Mouse (Mus musculus) liver, embryonic 14.5 days (tissue): ENCODE measurements around the gene Tcte2. TPM values are rescaled to one million over a fixed set of nuclear protein-coding genes. Genes with fewer than 3 reads are reported as not detected.

Source experiments
- ATAC-seq: fragments of 200-750 bp; cut with Nextera tagmentation; 2 replicates; pipeline ENCODE4 v1.8.0; 2017; ENCODE audit warnings: moderate number of reproducible peaks, mild to moderate bottlenecking, moderate library complexity; ENCODE audit not compliant: insufficient read depth
- DNase-seq, 3 experiments: peaks; one replicate each; pipeline ENCODE4 v3.0.0-alpha.2; 2012 to 2013; ENCODE audit warnings: low read depth in 3 of 3, low spot score in 3 of 3
- H3K27ac ChIP-seq: fragments of 300-500 bp; sonication (generic); 2 replicates; pipeline ENCODE4 v1.5.1; 2014; ENCODE audit warnings: moderate library complexity, mild to moderate bottlenecking, control low read depth, inconsistent platforms
- H3K27me3 ChIP-seq: fragments of 300-500 bp; sonication (generic); 2 replicates; pipeline ENCODE4 v1.6.1; 2014; ENCODE audit warnings: mild to moderate bottlenecking, low read length, moderate library complexity; ENCODE audit not compliant: control insufficient read depth, insufficient read depth
- H3K36me3 ChIP-seq: fragments of 300-500 bp; sonication (generic); replicated peaks from 2 replicates; pipeline ENCODE4 v1.6.1; 2014; ENCODE audit warnings: low read depth; ENCODE audit not compliant: control insufficient read depth, insufficient read depth
- H3K4me1 ChIP-seq, 2 experiments: fragments of 200-500 bp in 1 of 2; fragments of 300-500 bp in 1 of 2; sonication (generic) in 1 of 2; replicated peaks; 2 replicates each; pipeline ENCODE4 v1.6.1; 2012 to 2014; ENCODE audit warnings: antibody characterized with exemption in 1 of 2, inconsistent platforms in 1 of 2, low read length in 1 of 2; ENCODE audit not compliant: control insufficient read depth in 2 of 2, insufficient read depth in 2 of 2
- H3K4me2 ChIP-seq: fragments of 300-500 bp; sonication (generic); 2 replicates; pipeline ENCODE4 v1.6.1; 2014; ENCODE audit warnings: low read depth, mild to moderate bottlenecking, control low read depth, moderate library complexity
- H3K4me3 ChIP-seq, 2 experiments: fragments of 200-500 bp in 1 of 2; fragments of 300-500 bp in 1 of 2; sonication (generic) in 1 of 2; 2 replicates each; pipeline ENCODE4 v1.5.1; 2012 to 2014; ENCODE audit warnings: low read depth in 2 of 2, low read length in 2 of 2, mild to moderate bottlenecking in 2 of 2, control low read depth in 1 of 2, inconsistent platforms in 1 of 2, moderate library complexity in 1 of 2; ENCODE audit not compliant: insufficient read depth in 1 of 2
- H3K9ac ChIP-seq: fragments of 300-500 bp; sonication (generic); replicated peaks from 2 replicates; pipeline ENCODE4 v1.6.1; 2014; ENCODE audit warnings: mild to moderate bottlenecking, control low read depth, moderate library complexity
- H3K9me3 ChIP-seq: fragments of 300-500 bp; sonication (generic); 2 replicates; pipeline ENCODE4 v1.6.1; 2016; ENCODE audit warnings: low read length, mixed read lengths; ENCODE audit not compliant: control insufficient read depth
- CTCF ChIP-seq: IDR thresholded peaks from 2 replicates; pipeline ENCODE4 v1.5.1; 2016; ENCODE audit warnings: antibody characterized with exemption, low read depth, control low read depth
- EP300 ChIP-seq: IDR thresholded peaks from 2 replicates; pipeline ENCODE4 v1.6.1; 2016; ENCODE audit warnings: antibody characterized with exemption, low read depth
- WGBS: fragments of 180-500 bp; shearing (Covaris S2); extraction: QIAGEN DNeasy Blood & Tissue Kit; methylation state at CpG from one replicate; pipeline ENCODE4 v1.1.7; 2014; ENCODE audit not compliant: insufficient replicate concordance; 5-methylcytosine and 5-hydroxymethylcytosine counted together
- polyA plus RNA-seq, 2 experiments: library from polyadenylated mRNA; depleted of rRNA in 1 of 2; stranded (reverse) in 1 of 2; unstranded in 1 of 2; fragments of >200 nt; fragmentation: Nextera tagmentation in 1 of 2; extraction: Ambion mirVana in 1 of 2; gene quantifications; 2 replicates each; pipeline versions ENCODE4 v1.2.1 to v1.2.3; 2012 to 2014

Tcte2 gene
- polyA plus RNA-seq, 2 experiments = 0.26 TPM; not detected in 1

GRCm38 (mm10) chr17:13722434-13722833 lies 39.2 kb downstream of the Tcte2 start:
- Histone ChIP-seq H3K9me3 (no peaks in the 10 kb centered on the region), H3K27me3 (no peaks in the 10 kb centered on the region), H3K4me1 (no peaks in the 10 kb centered on the region), H3K4me2 (no peak overlapping the region), H3K9ac (no peak overlapping the region), H3K27ac (no peak overlapping the region), H3K4me3 (no peak overlapping the region), H3K36me3 (no peaks in the 10 kb centered on the region)
- no peak for TF ChIP-seq CTCF
- DNase-seq (no peak), ATAC-seq (no peak)
- 64% methylated on average over 2 of the region's 2 CpGs for WGBS

- H3K36me3 ChIP-seq = no peaks in the 10 kb centered on the region
- H3K9ac ChIP-seq = no peak overlapping the region
- no peaks in the 10 kb centered on the region for H3K27me3 ChIP-seq
- no peak overlapping the region for H3K4me2 ChIP-seq
- no peaks in the 10 kb centered on the region for H3K9me3 ChIP-seq
- H3K4me3 ChIP-seq = no peak overlapping the region
- TF ChIP-seq CTCF = no peak
- TF ChIP-seq EP300 = no peak
- H3K4me1 ChIP-seq = no peaks in the 10 kb centered on the region
- WGBS = 25% methylated on average over 2 of the region's 2 CpGs
- no peak overlapping the region for H3K27ac ChIP-seq
- DNase-seq (no peak), ATAC-seq (no peak)
Observed at GRCm38 (mm10) chr17:13721372-13721771, 40.3 kb downstream of the Tcte2 start.

- H3K4me1 ChIP-seq = no peaks in the 10 kb centered on the region
- no peak for DNase-seq
- no peak overlapping the region for H3K9ac ChIP-seq
- H3K4me2 ChIP-seq = no peak overlapping the region
- H3K27ac ChIP-seq = no peak overlapping the region
- H3K9me3 ChIP-seq = no peaks in the 10 kb centered on the region
- TF ChIP-seq EP300 (no peak), CTCF (no peak)
- H3K4me3 ChIP-seq = no peak overlapping the region
- H3K27me3 ChIP-seq = no peaks in the 10 kb centered on the region
- 61% methylated on average over 5 of the region's 5 CpGs for WGBS
- no peaks in the 10 kb centered on the region for H3K36me3 ChIP-seq
- ATAC-seq = no peak
Observed at GRCm38 (mm10) chr17:13720187-13720586, 41.4 kb downstream of the Tcte2 start.

GRCm38 (mm10) chr17:13717428-13717827 lies 44.2 kb downstream of the Tcte2 start:
- TF ChIP-seq CTCF (no peak), EP300 (no peak)
- Histone ChIP-seq H3K27me3 (no peaks in the 10 kb centered on the region), H3K36me3 (no peaks in the 10 kb centered on the region), H3K9me3 (no peaks in the 10 kb centered on the region), H3K9ac (no peak overlapping the region), H3K27ac (no peak overlapping the region), H3K4me1 (no peaks in the 10 kb centered on the region), H3K4me2 (no peak overlapping the region), H3K4me3 (no peak overlapping the region)
- DNase-seq = no peak
- no peak for ATAC-seq
- 73% methylated on average over 11 of the region's 11 CpGs for WGBS

GRCm38 (mm10) chr17:13716336-13716735 lies 45.3 kb downstream of the Tcte2 start:
- H3K9ac ChIP-seq = no peak overlapping the region
- no peak overlapping the region for H3K4me3 ChIP-seq
- WGBS = 64% methylated on average over 6 of the region's 6 CpGs
- H3K9me3 ChIP-seq = no peaks in the 10 kb centered on the region
- no peak overlapping the region for H3K4me2 ChIP-seq
- ATAC-seq (no peak), DNase-seq (no peak)
- H3K36me3 ChIP-seq = no peaks in the 10 kb centered on the region
- TF ChIP-seq CTCF (no peak), EP300 (no peak)
- no peaks in the 10 kb centered on the region for H3K27me3 ChIP-seq
- no peak overlapping the region for H3K27ac ChIP-seq
- no peaks in the 10 kb centered on the region for H3K4me1 ChIP-seq

- H3K9ac ChIP-seq = no peak overlapping the region
- WGBS = 51% methylated on average over 9 of the region's 9 CpGs
- no peak overlapping the region for H3K4me3 ChIP-seq
- H3K36me3 ChIP-seq = no peaks in the 10 kb centered on the region
- H3K4me2 ChIP-seq = no peak overlapping the region
- H3K9me3 ChIP-seq = no peaks in the 10 kb centered on the region
- no peaks in the 10 kb centered on the region for H3K4me1 ChIP-seq
- DNase-seq (no peak), ATAC-seq (no peak)
- H3K27me3 ChIP-seq = no peaks in the 10 kb centered on the region
- TF ChIP-seq CTCF = no peak
- TF ChIP-seq EP300 = no peak
- H3K27ac ChIP-seq = no peak overlapping the region
Observed at GRCm38 (mm10) chr17:13715511-13715910, 46.1 kb downstream of the Tcte2 start.
